Mouse (Mus musculus): ENCODE data around the gene Saa4. TPM values are rescaled to one million over a fixed set of nuclear protein-coding genes. Genes with fewer than 3 reads are reported as not detected.

Saa4 gene
- not detected for polyA plus RNA-seq (2017; shearing (Covaris generic))

GRCm38 (mm10) chr7:46732458-46732857, at the start of gene Saa4:
TSS of gene Saa4 (minus strand) at chr7:46732603.

GRCm38 (mm10) chr7:46751490-46751889, 19.1 kb upstream of the Saa4 start, which contains the start of gene Saa2:
TSS of gene Saa2 (plus strand) at chr7:46751790.

GRCm38 (mm10) chr7:46742880-46743279, 10.5 kb upstream of the Saa4 start, which contains the start of gene Saa1:
TSS of gene Saa1 (minus strand) at chr7:46742980.

GRCm38 (mm10) chr7:46715600-46715999, 16.8 kb downstream of the Saa4 start, which contains the start of gene Saa3:
TSS of gene Saa3 (minus strand) at chr7:46715700.

GRCm38 (mm10) chr7:46710390-46710844, 22.0 kb downstream of the Saa4 start, which contains the start of gene Saal1:
TSS of gene Saal1 (minus strand) at chr7:46710680.

Other genes with a start within 250 kb of the Saa4 start
- gene Sergef, start 92.8 kb downstream of the Saa4 start, polyA plus RNA-seq (2017; shearing (Covaris generic)): 26.5 TPM
- gene Tph1, start 60.1 kb downstream of the Saa4 start, polyA plus RNA-seq (2017; shearing (Covaris generic)): not detected
- gene Saal1, start 21.9 kb downstream of the Saa4 start, polyA plus RNA-seq (2017; shearing (Covaris generic)): 24.4 TPM
- not detected for gene Saa3, start 16.9 kb downstream of the Saa4 start, polyA plus RNA-seq (2017; shearing (Covaris generic))
- not detected for gene Saa1, start 10.4 kb upstream of the Saa4 start, polyA plus RNA-seq (2017; shearing (Covaris generic))
- gene Saa2, start 19.2 kb upstream of the Saa4 start, polyA plus RNA-seq (2017; shearing (Covaris generic)): not detected
- 43.3 TPM for gene Hps5, start 63.5 kb upstream of the Saa4 start, polyA plus RNA-seq (2017; shearing (Covaris generic))
- gene Gtf2h1, start 63.5 kb upstream of the Saa4 start, polyA plus RNA-seq (2017; shearing (Covaris generic)): 32.0 TPM
- gene Ldha, start 108.9 kb upstream of the Saa4 start, polyA plus RNA-seq (2017; shearing (Covaris generic)): 1,290 TPM
- not detected for gene Ldhc, start 128.6 kb upstream of the Saa4 start, polyA plus RNA-seq (2017; shearing (Covaris generic))
- gene Tsg101, start 187.4 kb upstream of the Saa4 start, polyA plus RNA-seq (2017; shearing (Covaris generic)): 135 TPM
- 8.7 TPM for gene Uevld, start 225.9 kb upstream of the Saa4 start, polyA plus RNA-seq (2017; shearing (Covaris generic))

All from CD4-positive, CD25-positive, alpha-beta regulatory T cell, adult 9 weeks (primary cell).